Mouse (Mus musculus): ENCODE results near the gene Ttyh2. TPM values are rescaled to one million over a fixed set of nuclear protein-coding genes. Genes with fewer than 3 reads are reported as not detected.

Gene Ttyh2
- polyA plus RNA-seq (2015; fragmentation: Nextera tagmentation; extraction: Ambion mirVana): 11.4 and 11.9 TPM in 2 replicates

GRCm38 (mm10) chr11:114675341-114675825 lies at the start of gene Ttyh2:
Gene Ttyh2, plus strand, starts transcription at chr11:114675431.
- peak within 1 kb of the TSS; percentile 55 for H3K27ac ChIP-seq (ENCODE audit: low read length)
- under 1% methylated on average over 40 of the region's 40 CpGs for WGBS
- peak within 1 kb of the TSS; percentile 99 for H3K4me2 ChIP-seq (ENCODE audit: low read depth, low read length)
- peak within 1 kb of the TSS; percentile 82 for H3K9ac ChIP-seq (ENCODE audit: low read length)
- H3K27me3 ChIP-seq (ENCODE audit: control insufficient read depth, insufficient read depth, low read length): no peaks in the 10 kb centered on the region
- H3K4me3 ChIP-seq (ENCODE audit: low read length): peak within 1 kb of the TSS; percentile 71
- H3K4me1 ChIP-seq (ENCODE audit: control insufficient read depth, insufficient read depth, low read length): peaks cover 34% of the 10 kb centered on the region
- H3K9me3 ChIP-seq (replicated peaks; ENCODE audit: control insufficient read depth, low read length): no peaks in the 10 kb centered on the region
- peaks cover 26% of the 10 kb centered on the region for H3K36me3 ChIP-seq (ENCODE audit: control insufficient read depth, insufficient read depth)
- peak; percentile 86 for ATAC-seq (replicated peaks; ENCODE audit: extremely low read depth, insufficient read depth, low FRiP score)

DNA sequence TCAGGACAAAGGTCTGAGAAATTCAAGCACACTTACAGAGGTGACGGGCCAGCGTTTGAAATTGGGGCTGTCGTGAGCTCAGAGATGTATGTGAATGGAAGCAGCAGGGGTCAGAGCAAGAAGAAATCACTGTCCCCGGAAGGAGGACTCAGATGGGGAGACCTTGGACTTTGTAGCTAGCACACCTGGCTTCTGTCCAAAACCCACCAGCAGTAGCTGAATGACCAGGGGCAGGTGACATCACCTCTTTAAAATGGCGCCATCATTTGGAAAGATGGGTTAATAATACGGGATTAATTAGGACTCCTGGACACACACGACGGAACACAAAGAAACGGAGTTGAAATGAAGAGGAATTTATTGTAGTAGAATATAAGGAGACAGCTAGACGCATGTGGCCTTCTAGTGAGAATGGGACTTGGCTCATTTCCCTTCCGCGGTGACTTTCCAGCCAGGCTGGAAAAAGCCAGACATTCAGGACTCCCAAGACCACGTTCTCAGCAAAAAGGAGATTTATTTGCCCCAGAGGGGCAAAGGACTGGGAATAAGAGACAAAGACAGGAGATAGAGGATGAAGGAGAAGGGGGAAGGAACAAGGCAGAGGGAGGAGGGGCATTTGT lies 49.0 kb upstream of the Ttyh2 start:
- no peaks in the 10 kb centered on the region for H3K4me1 ChIP-seq (ENCODE audit: control insufficient read depth, insufficient read depth, low read length)
- H3K4me2 ChIP-seq (ENCODE audit: low read depth, low read length): no peak overlapping the region
- no peak overlapping the region for H3K27ac ChIP-seq (ENCODE audit: low read length)
- 0 out of 2 replicates have a peak, but pooled peaks cover 3% of the 10 kb centered on the region for H3K9me3 ChIP-seq (replicated peaks; ENCODE audit: control insufficient read depth, low read length)
- no peaks in the 10 kb centered on the region for H3K27me3 ChIP-seq (ENCODE audit: control insufficient read depth, insufficient read depth, low read length)
- 84% methylated on average over 13 of the region's 13 CpGs for WGBS
- H3K9ac ChIP-seq (ENCODE audit: low read length): no peak overlapping the region
- no peaks in the 10 kb centered on the region for H3K36me3 ChIP-seq (ENCODE audit: control insufficient read depth, insufficient read depth)
- no peak overlapping the region for H3K4me3 ChIP-seq (ENCODE audit: low read length)
- no peak for ATAC-seq (replicated peaks; ENCODE audit: extremely low read depth, insufficient read depth, low FRiP score)

- H3K4me1 ChIP-seq (ENCODE audit: control insufficient read depth, insufficient read depth, low read length): no peaks in the 10 kb centered on the region
- no peak for ATAC-seq (replicated peaks; ENCODE audit: extremely low read depth, insufficient read depth, low FRiP score)
- no peaks in the 10 kb centered on the region for H3K36me3 ChIP-seq (ENCODE audit: control insufficient read depth, insufficient read depth)
- H3K4me3 ChIP-seq (ENCODE audit: low read length): no peak overlapping the region
- H3K9ac ChIP-seq (ENCODE audit: low read length): no peak overlapping the region
- WGBS: 55% methylated on average over 6 of the region's 6 CpGs
- H3K9me3 ChIP-seq (replicated peaks; ENCODE audit: control insufficient read depth, low read length): 0 out of 2 replicates have a peak, but pooled peaks cover 3% of the 10 kb centered on the region
- H3K27me3 ChIP-seq (ENCODE audit: control insufficient read depth, insufficient read depth, low read length): no peaks in the 10 kb centered on the region
- H3K4me2 ChIP-seq (ENCODE audit: low read depth, low read length): no peak overlapping the region
- H3K27ac ChIP-seq (ENCODE audit: low read length): no peak overlapping the region
These were observed 48.2 kb upstream of the Ttyh2 start for GRCm38 (mm10) chr11:114627036-114627435.

GRCm38 (mm10) chr11:114628032-114628431 lies 47.2 kb upstream of the Ttyh2 start:
- Histone ChIP-seq H3K27ac (ENCODE audit: low read length) (no peak overlapping the region), H3K4me2 (ENCODE audit: low read depth, low read length) (no peak overlapping the region), H3K27me3 (ENCODE audit: control insufficient read depth, insufficient read depth, low read length) (no peaks in the 10 kb centered on the region), H3K9ac (ENCODE audit: low read length) (no peak overlapping the region), H3K4me1 (ENCODE audit: control insufficient read depth, insufficient read depth, low read length) (no peaks in the 10 kb centered on the region), H3K9me3 (replicated peaks; ENCODE audit: control insufficient read depth, low read length) (0 out of 2 replicates have a peak, but pooled peaks cover 3% of the 10 kb centered on the region), H3K36me3 (ENCODE audit: control insufficient read depth, insufficient read depth) (no peaks in the 10 kb centered on the region), H3K4me3 (ENCODE audit: low read length) (no peak overlapping the region)
- ATAC-seq (replicated peaks; ENCODE audit: extremely low read depth, insufficient read depth, low FRiP score): no peak
- WGBS: 63% methylated on average over 12 of the region's 12 CpGs

DNA sequence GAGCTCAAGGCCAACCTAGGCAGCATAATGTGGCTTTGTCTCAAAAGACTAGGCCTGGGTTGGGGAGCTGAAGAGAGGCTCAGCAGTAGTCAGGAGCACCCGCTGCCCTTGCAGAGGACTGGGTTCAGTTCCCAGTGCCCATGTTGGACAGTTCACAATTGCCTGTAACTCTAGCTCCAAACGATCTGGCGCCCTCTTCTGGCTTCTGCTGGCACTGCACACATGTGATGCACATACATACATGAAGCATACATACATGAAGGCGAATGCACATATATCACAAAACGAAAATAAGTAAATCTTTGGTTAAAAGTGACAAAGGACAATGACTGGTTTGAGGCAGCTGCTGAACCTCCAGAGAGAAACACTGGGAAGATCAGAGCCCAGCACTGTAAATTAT lies 45.2 kb upstream of the Ttyh2 start:
- H3K4me3 ChIP-seq (ENCODE audit: low read length): no peak overlapping the region
- H3K27ac ChIP-seq (ENCODE audit: low read length): no peak overlapping the region
- H3K4me1 ChIP-seq (ENCODE audit: control insufficient read depth, insufficient read depth, low read length): no peaks in the 10 kb centered on the region
- no peaks in the 10 kb centered on the region for H3K27me3 ChIP-seq (ENCODE audit: control insufficient read depth, insufficient read depth, low read length)
- no peak for ATAC-seq (replicated peaks; ENCODE audit: extremely low read depth, insufficient read depth, low FRiP score)
- H3K4me2 ChIP-seq (ENCODE audit: low read depth, low read length): no peak overlapping the region
- H3K9ac ChIP-seq (ENCODE audit: low read length): no peak overlapping the region
- 0 out of 2 replicates have a peak, but pooled peaks cover 3% of the 10 kb centered on the region for H3K9me3 ChIP-seq (replicated peaks; ENCODE audit: control insufficient read depth, low read length)
- WGBS: 73% methylated on average over 5 of the region's 5 CpGs
- H3K36me3 ChIP-seq (ENCODE audit: control insufficient read depth, insufficient read depth): no peaks in the 10 kb centered on the region

- Histone ChIP-seq H3K9me3 (replicated peaks; ENCODE audit: control insufficient read depth, low read length) (0 out of 2 replicates have a peak, but pooled peaks cover 3% of the 10 kb centered on the region), H3K27me3 (ENCODE audit: control insufficient read depth, insufficient read depth, low read length) (peaks cover 5% of the 10 kb centered on the region), H3K36me3 (ENCODE audit: control insufficient read depth, insufficient read depth) (no peaks in the 10 kb centered on the region), H3K4me2 (ENCODE audit: low read depth, low read length) (no peak overlapping the region), H3K4me3 (ENCODE audit: low read length) (no peak overlapping the region), H3K9ac (ENCODE audit: low read length) (no peak overlapping the region), H3K27ac (ENCODE audit: low read length) (no peak overlapping the region), H3K4me1 (ENCODE audit: control insufficient read depth, insufficient read depth, low read length) (peaks cover 4% of the 10 kb centered on the region; the same call in 1 of the 2 replicates)
- WGBS: 67% methylated on average over 8 of the region's 8 CpGs
- ATAC-seq (replicated peaks; ENCODE audit: extremely low read depth, insufficient read depth, low FRiP score): no peak
These were observed 43.0 kb upstream of the Ttyh2 start for GRCm38 (mm10) chr11:114632266-114632665.

GRCm38 (mm10) chr11:114636292-114636691 lies 38.9 kb upstream of the Ttyh2 start:
- no peak overlapping the region for H3K27ac ChIP-seq (ENCODE audit: low read length)
- WGBS: 0% methylated on average over 6 of the region's 6 CpGs
- ATAC-seq (replicated peaks; ENCODE audit: extremely low read depth, insufficient read depth, low FRiP score): peak; percentile 71
- H3K36me3 ChIP-seq (ENCODE audit: control insufficient read depth, insufficient read depth): no peaks in the 10 kb centered on the region
- peak overlapping the region; percentile 35; the same call in 1 of the 2 replicates for H3K4me2 ChIP-seq (ENCODE audit: low read depth, low read length)
- no peak overlapping the region for H3K4me3 ChIP-seq (ENCODE audit: low read length)
- H3K9ac ChIP-seq (ENCODE audit: low read length): no peak overlapping the region
- H3K4me1 ChIP-seq (ENCODE audit: control insufficient read depth, insufficient read depth, low read length): peaks cover 4% of the 10 kb centered on the region; the same call in 1 of the 2 replicates
- no peaks in the 10 kb centered on the region for H3K9me3 ChIP-seq (replicated peaks; ENCODE audit: control insufficient read depth, low read length)
- H3K27me3 ChIP-seq (ENCODE audit: control insufficient read depth, insufficient read depth, low read length): peaks cover 27% of the 10 kb centered on the region

- Histone ChIP-seq H3K4me1 (ENCODE audit: control insufficient read depth, insufficient read depth, low read length) (peaks cover 4% of the 10 kb centered on the region; the same call in 1 of the 2 replicates), H3K9ac (ENCODE audit: low read length) (no peak overlapping the region), H3K9me3 (replicated peaks; ENCODE audit: control insufficient read depth, low read length) (no peaks in the 10 kb centered on the region), H3K4me2 (ENCODE audit: low read depth, low read length) (peak overlapping the region; percentile 35; the same call in 1 of the 2 replicates), H3K4me3 (ENCODE audit: low read length) (no peak overlapping the region), H3K27me3 (ENCODE audit: control insufficient read depth, insufficient read depth, low read length) (peaks cover 27% of the 10 kb centered on the region), H3K27ac (ENCODE audit: low read length) (no peak overlapping the region), H3K36me3 (ENCODE audit: control insufficient read depth, insufficient read depth) (no peaks in the 10 kb centered on the region)
- WGBS: 49% methylated on average over 35 of the region's 35 CpGs
- no peak for ATAC-seq (replicated peaks; ENCODE audit: extremely low read depth, insufficient read depth, low FRiP score)
These were observed 38.3 kb upstream of the Ttyh2 start for GRCm38 (mm10) chr11:114636727-114637505.
